20 mouse cellular contexts compared by ENCODE assay signal in genomic region chr7:30945466-30945865, GRCm38 (mm10). TPM values are rescaled to one million over a fixed set of nuclear protein-coding genes. Genes with fewer than 3 reads are reported as not detected.
"Had no signal": no experiment of that assay in that cellular context is flagged by ENCODE, and none has a peak within 500 bp of the region (broad histone marks: within the 10 kb centered on the region; RNA-seq: fewer than 3 reads in every experiment).

No protein-coding gene starts in this region.

RNA-seq across cellular contexts. Expression of gene Hamp, which starts 1.6 kb away (rescaled TPM):
- total RNA-seq: layer of hippocampus, adult 8-10 months; layer of hippocampus, postnatal 10 days; layer of hippocampus, postnatal 36 days; left cerebral cortex, adult 2 months; left cerebral cortex, postnatal 10 days; left cerebral cortex, postnatal 36 days had no signal
- polyA plus RNA-seq: intestine, postnatal 0 days; kidney, adult 2 months; kidney, embryonic 15.5 days; limb, embryonic 12.5 days; limb, embryonic 15.5 days; liver, embryonic 12.5 days; lung, embryonic 14.5 days; midbrain, embryonic 10.5 days; midbrain, embryonic 14.5 days; neural tube, embryonic 12.5 days; neural tube, embryonic 15.5 days; testis, adult 2 months; urinary bladder, adult 2 months had no signal

RNA-seq across cellular contexts. Expression of gene Hamp2, which starts 21.0 kb away (rescaled TPM):
- total RNA-seq: layer of hippocampus, adult 8-10 months; layer of hippocampus, postnatal 10 days; layer of hippocampus, postnatal 36 days; left cerebral cortex, adult 2 months; left cerebral cortex, postnatal 10 days; left cerebral cortex, postnatal 36 days had no signal
- polyA plus RNA-seq: intestine, postnatal 0 days; kidney, adult 2 months; kidney, embryonic 15.5 days; limb, embryonic 12.5 days; limb, embryonic 15.5 days; liver, embryonic 12.5 days; lung, embryonic 14.5 days; midbrain, embryonic 10.5 days; midbrain, embryonic 14.5 days; neural tube, embryonic 12.5 days; neural tube, embryonic 15.5 days; stomach, embryonic 15.5 days; urinary bladder, adult 2 months had no signal

RNA-seq across cellular contexts. Expression of gene Fam187b, which starts 28.1 kb away (rescaled TPM):
- total RNA-seq: left cerebral cortex, postnatal 36 days had no signal
